Mouse (Mus musculus) C2C12 (cell line): ENCODE measurements around the gene Spn. TPM values are rescaled to one million over a fixed set of nuclear protein-coding genes. Genes with fewer than 3 reads are reported as not detected.
A peak's percentile ranks its signal among the peaks of the same experiment; 100 is the strongest.

Experiments used
- H3K27me3 ChIP-seq: one replicate; pipeline ENCODE4 v1.6.1; 2011; ENCODE audit not compliant: control insufficient read depth, insufficient read depth, insufficient read length
- H3K36me3 ChIP-seq: one replicate; pipeline ENCODE4 v1.6.1; 2011; ENCODE audit not compliant: control insufficient read depth, insufficient read depth
- H3K4me3 ChIP-seq: one replicate; pipeline ENCODE4 v1.5.1; 2011; ENCODE audit warnings: mild to moderate bottlenecking, control low read depth; ENCODE audit not compliant: poor library complexity, insufficient read depth, severe bottlenecking
- H3K79me2 ChIP-seq: one replicate; pipeline ENCODE4 v1.6.1; 2011; ENCODE audit not compliant: control insufficient read depth, insufficient read depth
- H3K79me3 ChIP-seq: one replicate; pipeline ENCODE4 v1.6.1; 2011; ENCODE audit warnings: low read depth, control low read depth
- H3ac ChIP-seq: one replicate; pipeline ENCODE3; 2011; ENCODE audit warnings: low read depth; ENCODE audit not compliant: control insufficient read depth, insufficient read length
- CEBPB ChIP-seq: IDR thresholded peaks from one replicate; pipeline ENCODE4 v1.6.1; 2011; ENCODE audit warnings: low read depth, mild to moderate bottlenecking, control low read depth, moderate library complexity
- CTCF ChIP-seq: IDR thresholded peaks from one replicate; pipeline ENCODE4 v1.5.1; 2011; ENCODE audit not compliant: control insufficient read depth, insufficient read depth, insufficient read length
- FOSL1 ChIP-seq: IDR thresholded peaks from one replicate; pipeline ENCODE4 v1.8.0; 2011; ENCODE audit warnings: mild to moderate bottlenecking, low read length; ENCODE audit not compliant: poor library complexity, insufficient read depth, severe bottlenecking
- MYOD1 ChIP-seq: IDR thresholded peaks from one replicate; pipeline ENCODE4 v1.6.1; 2011; ENCODE audit warnings: low read depth; ENCODE audit not compliant: control insufficient read depth, insufficient read length
- USF1 ChIP-seq: IDR thresholded peaks from one replicate; pipeline ENCODE4 v1.6.1; 2011; ENCODE audit warnings: low read depth, mild to moderate bottlenecking, control low read depth, moderate library complexity
- polyA plus RNA-seq: library from polyadenylated mRNA; unstranded; fragments of >200 nt; fragmentation: generic; extraction: Trizol; gene quantifications from one replicate; pipeline ENCODE4 v1.2.1, GENCODE M21; 2012; ENCODE audit warnings: missing spikeins

Gene Spn
- polyA plus RNA-seq, 1 experiment, result 23.1 TPM

DNA sequence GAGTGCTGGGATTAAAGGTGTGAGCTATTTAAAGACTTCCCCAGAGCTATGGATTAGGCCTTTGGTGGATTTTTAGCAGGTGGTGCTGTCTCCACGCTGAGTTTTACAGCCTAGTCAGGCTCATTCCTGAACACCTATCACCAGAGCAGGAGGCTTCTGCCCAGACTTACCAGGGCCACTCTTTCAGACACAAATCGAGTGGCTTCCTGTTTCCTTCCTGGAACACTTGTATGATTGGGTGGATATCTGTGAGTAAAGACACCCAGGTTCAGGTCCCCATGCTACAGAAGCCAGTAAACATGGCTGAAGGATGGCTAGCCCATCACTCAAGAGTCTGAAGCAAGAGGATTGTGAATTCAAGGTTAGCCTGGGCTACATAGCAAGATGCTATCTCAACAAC, 54.6 kb downstream of the Spn start:
- TF ChIP-seq CEBPB (no peak), CTCF (no peak)
- no peaks in the 10 kb centered on the region for H3K79me2 ChIP-seq
- H3ac ChIP-seq, result no peak overlapping the region
- H3K4me3 ChIP-seq, result no peak overlapping the region
- no peaks in the 10 kb centered on the region for H3K36me3 ChIP-seq
- H3K79me3 ChIP-seq, result no peaks in the 10 kb centered on the region
- no peaks in the 10 kb centered on the region for H3K27me3 ChIP-seq

DNA sequence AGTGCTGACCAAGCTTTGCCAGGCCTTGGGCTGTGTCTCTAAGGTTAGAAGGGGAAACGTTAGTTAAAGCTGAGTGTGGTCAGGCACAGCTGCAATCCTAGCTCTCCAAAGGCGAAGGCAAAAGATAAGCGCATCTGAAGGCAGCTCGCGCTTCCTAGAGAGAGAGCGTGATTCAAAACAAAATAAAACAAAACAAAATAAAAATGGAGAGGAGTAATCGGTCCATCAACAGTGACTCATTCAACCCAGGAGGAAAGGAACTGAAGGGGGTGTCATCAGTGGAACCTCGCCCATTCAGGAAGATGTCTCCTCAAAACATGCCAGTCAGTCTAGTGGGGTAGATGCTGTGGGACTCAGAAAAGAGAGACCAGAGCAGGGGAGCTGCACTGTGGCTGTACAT, 55.4 kb downstream of the Spn start:
- Histone ChIP-seq H3K36me3 (no peaks in the 10 kb centered on the region), H3K4me3 (no peak overlapping the region), H3K27me3 (no peaks in the 10 kb centered on the region), H3ac (no peak overlapping the region), H3K79me2 (no peaks in the 10 kb centered on the region), H3K79me3 (no peaks in the 10 kb centered on the region)
- TF ChIP-seq FOSL1, result no peak
- TF ChIP-seq MYOD1, result peak; percentile 17
- TF ChIP-seq CEBPB, result no peak
- no peak for TF ChIP-seq USF1

Other genes starting within 250 kb of the Spn start
- gene Tmem219, start 214.9 kb downstream of the Spn start, polyA plus RNA-seq, result 26.7 TPM
- 18.3 TPM for gene Kctd13, start 208.9 kb downstream of the Spn start, polyA plus RNA-seq
- gene Asphd1, start 188.2 kb downstream of the Spn start, polyA plus RNA-seq, result 0.07 TPM
- gene Sez6l2, start 187.3 kb downstream of the Spn start, polyA plus RNA-seq, result 0.11 TPM
- 115 TPM for gene Cdipt, start 161.9 kb downstream of the Spn start, polyA plus RNA-seq
- 0.06 TPM for gene Cdiptos, start 161.7 kb downstream of the Spn start, polyA plus RNA-seq
- 32.7 TPM for gene Mvp, start 123.2 kb downstream of the Spn start, polyA plus RNA-seq
- 1.2 TPM for gene Pagr1b, start 121.3 kb downstream of the Spn start, polyA plus RNA-seq
- gene Pagr1a, start 120.5 kb downstream of the Spn start, polyA plus RNA-seq, result 22.3 TPM
- gene Gm42742, start 116.7 kb downstream of the Spn start, polyA plus RNA-seq, result 39.7 TPM
- 0.02 TPM for gene Prrt2, start 116.6 kb downstream of the Spn start, polyA plus RNA-seq
- 141 TPM for gene Maz, start 110.8 kb downstream of the Spn start, polyA plus RNA-seq
- 75.4 TPM for gene Kif22, start 95.4 kb downstream of the Spn start, polyA plus RNA-seq
- not detected for gene Zg16, start 50.5 kb downstream of the Spn start, polyA plus RNA-seq
- gene AI467606, start 46.5 kb downstream of the Spn start, polyA plus RNA-seq, result 34.0 TPM
- gene Qprt, start 15.6 kb downstream of the Spn start, polyA plus RNA-seq, result not detected
- gene Cd2bp2, start 58.2 kb upstream of the Spn start, polyA plus RNA-seq, result 56.2 TPM
- gene Tbc1d10b, start 70.6 kb upstream of the Spn start, polyA plus RNA-seq, result 41.4 TPM
- 39.4 TPM for gene Mylpf, start 71.1 kb upstream of the Spn start, polyA plus RNA-seq
- gene Zfp553, start 95.2 kb upstream of the Spn start, polyA plus RNA-seq, result 16.1 TPM
- gene Sept1, start 95.3 kb upstream of the Spn start, polyA plus RNA-seq, result 1.7 TPM
- gene Zfp771, start 106.5 kb upstream of the Spn start, polyA plus RNA-seq, result 38.0 TPM
- 226 TPM for gene Dctpp1, start 122.9 kb upstream of the Spn start, polyA plus RNA-seq
- gene Sephs2, start 136.2 kb upstream of the Spn start, polyA plus RNA-seq, result 41.4 TPM
- gene Itgal, start 158.4 kb upstream of the Spn start, polyA plus RNA-seq, result 0.07 TPM
- 17.5 TPM for gene Zfp768, start 207.8 kb upstream of the Spn start, polyA plus RNA-seq
- 5.1 TPM for gene Zfp747, start 238.2 kb upstream of the Spn start, polyA plus RNA-seq
- 0.32 TPM for gene 9130019O22Rik, start 249.3 kb upstream of the Spn start, polyA plus RNA-seq